Mouse (Mus musculus) Patski (cell line): ENCODE results near the gene Cgnl1. TPM values are rescaled to one million over a fixed set of nuclear protein-coding genes. Genes with fewer than 3 reads are reported as not detected.

Experiments used
- ATAC-seq: fragments of 100-300 bp; one replicate; pipeline ENCODE4 v1.8.0; 2021
- CTCF ChIA-PET: fragments of 350-600 bp; sonication (Branson Sonifier 250); formaldehyde crosslinking; loops from one replicate; lab custom pipeline; 2022; ENCODE audit warnings: inconsistent platforms; lab: Charles Lee
- POLR2A ChIA-PET: fragments of 350-600 bp; sonication (Branson Sonifier 250); formaldehyde crosslinking; loops from one replicate; lab custom pipeline; 2022; ENCODE audit warnings: antibody characterized with exemption, inconsistent platforms; lab: Charles Lee
- DNase-seq: peaks from one replicate; pipeline ENCODE4 v3.0.0-alpha.2; 2011; ENCODE audit warnings: low read depth, low spot score
- H3K27me3 ChIP-seq: fragments of 371-371 bp; one replicate; pipeline ENCODE4 v1.5.1; 2021
- CTCF ChIP-seq: fragments of 100-300 bp; IDR thresholded peaks from one replicate; pipeline ENCODE4 v1.5.1; 2021
- in situ Hi-C: fragments of 300-500 bp; cut with MboI; formaldehyde crosslinking; loops from 3 replicates; pipeline ENCODE4 v1.11.1; 2018; ENCODE audit warnings: low pct_unique_long_range_greater_than_20kb, mixed read lengths
- polyA plus RNA-seq: library from polyadenylated mRNA; unstranded; gene quantifications from one replicate; pipeline ENCODE4 v1.2.3, GENCODE M21; 2021

Gene Cgnl1
- polyA plus RNA-seq, 1 experiment from 2014 or later, result 114 TPM

GRCm38 (mm10) chr9:71806422-71806805, 35.0 kb upstream of the Cgnl1 start:
- POLR2A ChIA-PET, result interaction anchor here (0.7 kb wide), 1 partner anchor 321 kb away, joined by 3 read pairs; the partner anchor contains the start of gene Polr2m

GRCm38 (mm10) chr9:71805646-71806421, 34.4 kb upstream of the Cgnl1 start:
- ATAC-seq (no peak), DNase-seq (no peak)
- in situ Hi-C loops, result loop anchor here (5.0 to 25.0 kb wide), 3 partner anchors 164 to 594 kb away; partner anchors contain the start of gene Aldh1a2
- CTCF ChIA-PET, result interaction anchor here (0.8 to 7.5 kb wide), 10 partner anchors 36 to 262 kb away, joined by 3 to 63 read pairs (median 4); no protein-coding TSS in a partner anchor
- no peaks in the 10 kb centered on the region for H3K27me3 ChIP-seq
- POLR2A ChIA-PET, result interaction anchor here (0.7 to 1.2 kb wide), 3 partner anchors 35 to 320 kb away, joined by 3 read pairs; partner anchors contain the start of genes Cgnl1 and Polr2m
- no peak for TF ChIP-seq CTCF

More at GRCm38 (mm10) chr9:71806422-71806805, 35.0 kb upstream of the Cgnl1 start:
- in situ Hi-C loops, result loop anchor here (5.0 to 25.0 kb wide), 3 partner anchors 164 to 594 kb away; partner anchors contain the start of gene Aldh1a2
- peak; percentile 86 for TF ChIP-seq CTCF
- CTCF ChIA-PET, result interaction anchor here (0.6 to 7.5 kb wide), 8 partner anchors 37 to 190 kb away, joined by 3 to 63 read pairs (median 6); no protein-coding TSS in a partner anchor
- H3K27me3 ChIP-seq, result no peaks in the 10 kb centered on the region
- no peak for DNase-seq
- no peak for ATAC-seq

GRCm38 (mm10) chr9:71804116-71804515, 32.7 kb upstream of the Cgnl1 start:
- no peak for DNase-seq
- ChIA-PET POLR2A (no interaction called here), CTCF (interaction anchor here (1.1 to 7.5 kb wide), 8 partner anchors 32 to 188 kb away, joined by 3 to 63 read pairs (median 4); no protein-coding TSS in a partner anchor)
- ATAC-seq, result no peak
- no peak for TF ChIP-seq CTCF
- in situ Hi-C loops, result loop anchor here (25.0 kb wide), 1 partner anchor 592 kb away; the partner anchor contains the start of gene Aldh1a2
- H3K27me3 ChIP-seq, result no peaks in the 10 kb centered on the region

- CTCF ChIA-PET, result interaction anchor here (1.5 to 7.5 kb wide), 3 partner anchors 154 to 173 kb away, joined by 3 to 63 read pairs (median 3); no protein-coding TSS in a partner anchor
- no peak for DNase-seq
- in situ Hi-C loops, result loop anchor here (25.0 kb wide), 1 partner anchor 591 kb away; the partner anchor contains the start of gene Aldh1a2
Measured at GRCm38 (mm10) chr9:71803281-71803680, 31.9 kb upstream of the Cgnl1 start.

GRCm38 (mm10) chr9:71799598-71799997, 28.2 kb upstream of the Cgnl1 start:
- no peaks in the 10 kb centered on the region for H3K27me3 ChIP-seq
- ChIA-PET POLR2A (no interaction called here), CTCF (interaction anchor here (1.3 kb wide), 1 partner anchor 183 kb away, joined by 3 read pairs; no protein-coding TSS in a partner anchor)
- in situ Hi-C loops, result no loop called here
- TF ChIP-seq CTCF, result no peak
- DNase-seq (no peak), ATAC-seq (no peak)

More at GRCm38 (mm10) chr9:71803281-71803680, 31.9 kb upstream of the Cgnl1 start:
- POLR2A ChIA-PET, result no interaction called here
- no peaks in the 10 kb centered on the region for H3K27me3 ChIP-seq
- no peak for TF ChIP-seq CTCF
- ATAC-seq, result no peak

- DNase-seq, result no peak
- no peak for ATAC-seq
- ChIA-PET POLR2A (interaction anchor here (0.6 kb wide), 1 partner anchor 29 kb away, joined by 3 read pairs; no protein-coding TSS in a partner anchor), CTCF (interaction anchor here (1.3 kb wide), 1 partner anchor 182 kb away, joined by 3 read pairs; no protein-coding TSS in a partner anchor)
- in situ Hi-C loops, result no loop called here
- TF ChIP-seq CTCF, result no peak
- H3K27me3 ChIP-seq, result no peaks in the 10 kb centered on the region
Measured at GRCm38 (mm10) chr9:71798176-71798575, 26.8 kb upstream of the Cgnl1 start.

GRCm38 (mm10) chr9:71777404-71777803, 6.0 kb upstream of the Cgnl1 start:
- no peaks in the 10 kb centered on the region for H3K27me3 ChIP-seq
- TF ChIP-seq CTCF, result peak; percentile 53
- in situ Hi-C loops, result no loop called here
- POLR2A ChIA-PET, result no interaction called here
- CTCF ChIA-PET, result no interaction called here
- ATAC-seq (no peak), DNase-seq (no peak)

- no peak for TF ChIP-seq CTCF
- ChIA-PET CTCF (interaction anchor here (1.1 kb wide), 1 partner anchor 153 kb away, joined by 4 read pairs; no protein-coding TSS in a partner anchor), POLR2A (no interaction called here)
- no peaks in the 10 kb centered on the region for H3K27me3 ChIP-seq
- in situ Hi-C loops, result no loop called here
- ATAC-seq (no peak), DNase-seq (no peak)
Measured at GRCm38 (mm10) chr9:71776337-71776736, 4.9 kb upstream of the Cgnl1 start.

GRCm38 (mm10) chr9:71773563-71773962, 2.2 kb upstream of the Cgnl1 start:
- no peak for ATAC-seq
- ChIA-PET CTCF (no interaction called here), POLR2A (no interaction called here)
- H3K27me3 ChIP-seq, result no peaks in the 10 kb centered on the region
- in situ Hi-C loops, result loop anchor here (5.0 kb wide), 1 partner anchor 126 kb away; no protein-coding TSS in a partner anchor
- TF ChIP-seq CTCF, result no peak
- DNase-seq, result no peak

GRCm38 (mm10) chr9:71772338-71772737, 936 bp upstream of the Cgnl1 start:
- ChIA-PET POLR2A (no interaction called here), CTCF (interaction anchor here (0.7 to 1.8 kb wide), 4 partner anchors 13 to 122 kb away, joined by 3 to 5 read pairs (median 4); no protein-coding TSS in a partner anchor)
- no peaks in the 10 kb centered on the region for H3K27me3 ChIP-seq
- ATAC-seq, result no peak
- peak; percentile 78 for TF ChIP-seq CTCF
- DNase-seq, result no peak
- in situ Hi-C loops, result loop anchor here (5.0 kb wide), 1 partner anchor 125 kb away; no protein-coding TSS in a partner anchor
